Mouse (Mus musculus) limb, embryonic 15.5 days (tissue): Measurements from ENCODE around the gene Rnh1. TPM values are rescaled to one million over a fixed set of nuclear protein-coding genes. Genes with fewer than 3 reads are reported as not detected.

Experiments used
- ATAC-seq: fragments of 200-750 bp; cut with Nextera tagmentation; 2 replicates; pipeline ENCODE4 v1.8.0; 2017; ENCODE audit warnings: low read depth, moderate TSS enrichment; ENCODE audit not compliant: insufficient number of reproducible peaks, low FRiP score, low TSS enrichment
- H3K27ac ChIP-seq: fragments of 300-500 bp; sonication (generic); 2 replicates; pipeline ENCODE4 v1.5.1; 2015; ENCODE audit warnings: moderate library complexity, mild to moderate bottlenecking, inconsistent platforms
- H3K27me3 ChIP-seq: fragments of 300-500 bp; sonication (generic); 2 replicates; pipeline ENCODE4 v1.6.1; 2015; ENCODE audit warnings: inconsistent platforms
- H3K36me3 ChIP-seq: fragments of 300-500 bp; sonication (generic); 2 replicates; pipeline ENCODE4 v1.6.1; 2015; ENCODE audit warnings: inconsistent platforms
- H3K4me1 ChIP-seq: fragments of 300-500 bp; sonication (generic); 2 replicates; pipeline ENCODE4 v1.6.1; 2015; ENCODE audit warnings: inconsistent platforms
- H3K4me2 ChIP-seq: fragments of 300-500 bp; sonication (generic); 2 replicates; pipeline ENCODE4 v1.6.1; 2015; ENCODE audit warnings: mild to moderate bottlenecking, inconsistent platforms
- H3K4me3 ChIP-seq: fragments of 300-500 bp; sonication (generic); 2 replicates; pipeline ENCODE4 v1.5.1; 2015; ENCODE audit warnings: mild to moderate bottlenecking, inconsistent platforms
- H3K9ac ChIP-seq: fragments of 300-500 bp; sonication (generic); 2 replicates; pipeline ENCODE4 v1.6.1; 2015; ENCODE audit warnings: inconsistent platforms
- H3K9me3 ChIP-seq: fragments of 300-500 bp; sonication (generic); 2 replicates; pipeline ENCODE4 v1.6.1; 2016; ENCODE audit warnings: inconsistent platforms
- WGBS: fragments of 180-500 bp; shearing (Covaris S2); methylation state at CpG from one replicate; pipeline ENCODE4 v1.1.7; 2015; 5-methylcytosine and 5-hydroxymethylcytosine counted together
- polyA plus RNA-seq: library from polyadenylated mRNA; unstranded; fragments of >200 nt; fragmentation: Nextera tagmentation; extraction: Ambion mirVana; gene quantifications from 2 replicates; pipeline ENCODE4 v1.2.1, GENCODE M21; 2015

The Rnh1 gene
- polyA plus RNA-seq, 1 experiment from 2014 or later, result 279 TPM

DNA sequence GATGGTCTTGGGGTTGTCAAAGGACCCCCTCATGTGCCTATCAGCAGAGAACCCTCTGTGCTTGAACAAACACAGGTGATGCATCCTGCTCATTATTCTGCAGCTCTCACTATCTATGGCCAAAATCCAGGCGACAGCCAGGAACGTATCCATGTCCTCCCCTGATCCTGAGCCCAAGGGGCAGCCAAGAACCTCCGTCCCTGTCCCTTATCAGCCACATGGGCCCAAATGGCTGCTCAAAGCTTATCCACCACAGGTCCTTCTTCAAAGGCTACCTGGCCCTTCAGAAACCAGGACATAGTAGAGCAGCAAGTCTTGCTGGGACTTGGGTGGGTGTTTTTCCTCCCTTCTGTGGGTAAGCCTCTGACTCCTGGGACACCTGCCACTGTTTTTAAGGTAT, 15.5 kb upstream of the Rnh1 start:
- H3K9me3 ChIP-seq, result no peaks in the 10 kb centered on the region
- H3K27ac ChIP-seq, result no peak overlapping the region
- no peak overlapping the region for H3K4me3 ChIP-seq
- H3K36me3 ChIP-seq, result peaks cover 36% of the 10 kb centered on the region
- no peak overlapping the region for H3K9ac ChIP-seq
- 73% methylated on average over 3 of the region's 3 CpGs for WGBS
- H3K27me3 ChIP-seq, result no peaks in the 10 kb centered on the region
- peaks cover 18% of the 10 kb centered on the region for H3K4me1 ChIP-seq
- ATAC-seq, result no peak
- H3K4me2 ChIP-seq, result no peak overlapping the region

DNA sequence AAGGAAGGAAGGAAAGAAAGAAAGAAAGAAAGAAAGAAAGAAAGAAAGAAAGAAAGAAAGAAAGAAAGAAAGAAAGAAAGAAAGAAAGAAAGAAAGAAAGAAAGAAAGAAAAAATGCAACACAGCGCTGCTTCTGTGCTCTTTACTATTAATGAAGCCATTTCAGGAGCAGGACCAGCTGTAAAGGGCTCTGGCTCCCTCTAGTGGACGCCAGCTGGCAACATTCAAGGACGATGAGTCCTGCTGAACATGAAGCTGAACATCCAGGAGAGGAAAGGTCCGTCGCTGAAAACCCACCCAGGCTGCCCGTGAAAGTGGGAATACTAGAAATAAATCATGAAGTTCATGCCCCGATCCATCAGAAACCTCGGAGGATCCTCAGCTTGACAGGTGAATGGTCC, 3.5 kb upstream of the Rnh1 start:
- H3K27me3 ChIP-seq, result no peaks in the 10 kb centered on the region
- no peak overlapping the region for H3K4me3 ChIP-seq
- under 1% methylated on average over 8 of the region's 8 CpGs for WGBS
- no peak overlapping the region for H3K4me2 ChIP-seq
- H3K4me1 ChIP-seq, result peaks cover 14% of the 10 kb centered on the region
- H3K36me3 ChIP-seq, result no peaks in the 10 kb centered on the region
- H3K27ac ChIP-seq, result no peak overlapping the region
- ATAC-seq, result no peak
- H3K9me3 ChIP-seq, result no peaks in the 10 kb centered on the region
- no peak overlapping the region for H3K9ac ChIP-seq

DNA sequence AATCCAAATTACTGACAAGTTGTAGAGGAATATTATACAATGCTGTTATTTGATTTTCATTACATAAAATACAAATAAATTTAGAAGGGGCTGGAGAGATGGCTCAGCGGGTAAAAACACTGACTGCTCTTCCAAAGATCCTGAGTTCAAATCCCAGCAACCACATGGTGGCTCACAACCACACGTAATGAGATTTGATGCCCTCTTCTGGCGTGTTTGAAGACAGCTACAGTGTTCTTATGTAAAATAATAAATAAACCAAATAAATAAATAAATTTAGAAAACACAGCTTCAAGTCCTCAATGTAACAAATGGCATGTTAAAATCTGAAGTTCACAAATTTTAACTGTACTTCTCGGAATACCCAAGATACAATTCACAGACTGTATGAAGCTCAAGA, 2.4 kb upstream of the Rnh1 start:
- Histone ChIP-seq H3K4me1 (peaks cover 14% of the 10 kb centered on the region), H3K4me2 (no peak overlapping the region), H3K4me3 (no peak overlapping the region), H3K27ac (no peak overlapping the region), H3K9ac (no peak overlapping the region), H3K9me3 (no peaks in the 10 kb centered on the region), H3K27me3 (no peaks in the 10 kb centered on the region), H3K36me3 (no peaks in the 10 kb centered on the region)
- ATAC-seq, result no peak
- WGBS, result 85% methylated on average over 4 of the region's 4 CpGs

DNA sequence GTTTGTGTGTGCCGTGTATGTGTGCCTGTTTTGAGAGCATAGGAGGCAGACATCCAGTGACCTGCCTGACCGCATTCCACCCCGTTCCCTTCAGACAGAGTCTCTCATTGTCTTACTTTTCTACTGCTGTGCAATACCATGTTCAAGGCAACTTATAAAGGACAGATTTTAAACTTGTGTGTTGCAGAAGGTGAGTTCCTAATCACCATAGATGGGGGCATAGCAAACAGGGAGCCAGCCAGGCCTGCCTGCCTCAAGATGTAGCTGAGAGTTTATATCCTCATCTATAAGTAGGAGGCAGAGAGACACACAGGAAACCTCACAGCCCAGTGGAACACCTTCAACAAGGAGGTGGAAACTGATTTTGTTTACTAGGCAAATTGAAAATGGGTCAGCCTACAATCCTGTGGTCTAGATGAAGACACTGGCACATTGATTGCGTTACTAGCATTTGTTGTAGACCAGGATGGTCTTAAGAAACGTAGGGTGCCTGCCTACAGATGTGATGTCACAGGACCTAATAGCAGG, 730 bp upstream of the Rnh1 start:
- peak overlapping the region; percentile 61 for H3K4me3 ChIP-seq

DNA sequence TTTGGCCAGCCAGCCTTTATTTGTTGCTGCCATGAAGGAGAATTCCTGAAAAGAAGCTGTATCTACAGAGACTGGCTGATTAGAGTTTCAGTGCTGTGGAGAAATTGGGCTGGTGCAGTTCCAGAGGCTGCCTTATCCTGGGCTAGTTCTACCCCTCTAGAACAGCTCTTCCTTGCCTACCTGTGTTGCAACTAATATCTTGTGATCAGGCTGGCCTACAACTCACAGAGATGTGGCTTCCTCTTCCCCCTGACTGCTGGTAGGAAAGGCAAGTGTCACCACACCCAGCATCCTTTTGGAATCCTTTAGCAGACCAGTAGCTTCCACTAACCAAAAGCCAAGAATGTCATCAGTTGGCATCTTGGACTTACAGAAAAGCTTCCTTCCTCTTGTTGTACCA, 2.8 kb downstream of the Rnh1 start:
- Histone ChIP-seq H3K9ac (no peak overlapping the region), H3K9me3 (no peaks in the 10 kb centered on the region), H3K4me1 (peaks cover 35% of the 10 kb centered on the region), H3K27ac (peak overlapping the region; percentile 86; the same call in 1 of the 2 replicates), H3K36me3 (peaks cover 12% of the 10 kb centered on the region), H3K4me2 (no peak overlapping the region), H3K27me3 (no peaks in the 10 kb centered on the region), H3K4me3 (no peak overlapping the region)
- ATAC-seq, result no peak

More for the DNA sequence above, 730 bp upstream of the Rnh1 start:
- H3K9me3 ChIP-seq, result no peaks in the 10 kb centered on the region
- WGBS, result 75% methylated on average over 5 of the region's 5 CpGs
- no peaks in the 10 kb centered on the region for H3K27me3 ChIP-seq
- H3K9ac ChIP-seq, result no peak overlapping the region
- no peaks in the 10 kb centered on the region for H3K36me3 ChIP-seq
- peak overlapping the region; percentile 94 for H3K27ac ChIP-seq
- no peak for ATAC-seq
- H3K4me2 ChIP-seq, result peak overlapping the region; percentile 69
- H3K4me1 ChIP-seq, result peaks cover 23% of the 10 kb centered on the region

DNA sequence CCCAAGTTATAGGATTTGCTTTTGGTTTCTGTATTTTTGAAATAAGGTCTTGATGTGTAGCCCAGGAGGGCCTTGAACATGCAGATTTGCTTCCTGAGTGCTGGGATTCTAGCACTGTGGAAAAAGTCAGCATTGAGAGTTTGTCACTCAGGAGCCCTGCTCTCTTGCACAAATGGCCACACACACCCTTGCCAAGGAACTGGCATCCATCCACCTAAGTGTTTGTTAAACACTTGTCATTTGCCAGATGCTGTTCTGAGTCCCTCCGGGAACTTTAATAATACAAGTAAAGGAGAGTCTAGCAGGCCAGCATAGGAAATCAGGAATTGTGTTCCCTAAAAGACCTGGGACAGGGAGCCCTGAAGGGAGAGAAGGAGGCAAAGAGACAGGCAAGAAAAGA, 3.4 kb downstream of the Rnh1 start:
- no peak overlapping the region for H3K9ac ChIP-seq
- peak overlapping the region; percentile 61; the same call in 1 of the 2 replicates for H3K4me3 ChIP-seq
- H3K27ac ChIP-seq, result peak overlapping the region; percentile 86
- ATAC-seq, result no peak
- no peaks in the 10 kb centered on the region for H3K27me3 ChIP-seq
- WGBS, result 55% methylated on average over 1 of the region's 1 CpGs
- H3K9me3 ChIP-seq, result no peaks in the 10 kb centered on the region
- H3K4me2 ChIP-seq, result no peak overlapping the region
- peaks cover 18% of the 10 kb centered on the region for H3K36me3 ChIP-seq
- peaks cover 35% of the 10 kb centered on the region for H3K4me1 ChIP-seq

DNA sequence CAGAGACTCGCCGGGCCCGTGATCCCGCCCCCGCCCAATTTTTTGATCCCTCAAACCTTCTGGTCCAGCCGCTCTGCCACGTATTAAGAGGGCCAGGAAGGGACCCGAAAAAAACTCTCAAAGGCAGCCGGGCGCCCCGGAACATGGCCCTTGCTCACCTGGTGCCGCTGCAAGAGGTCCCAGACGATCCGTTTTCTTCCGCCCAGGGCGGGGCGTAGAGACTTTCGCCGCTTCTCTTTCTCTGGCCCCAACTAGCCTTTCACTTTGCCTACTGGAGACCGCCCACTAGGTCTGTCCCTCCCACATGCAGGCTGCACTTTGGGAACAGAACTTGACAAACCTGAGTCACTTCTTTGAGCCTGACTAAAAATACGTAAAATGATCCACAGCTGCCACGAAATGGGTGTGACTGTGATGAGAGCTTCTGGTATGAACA, 4.1 kb downstream of the Rnh1 start:
- ATAC-seq, result no peak; the same call in 1 of the 2 replicates
- H3K9me3 ChIP-seq, result no peaks in the 10 kb centered on the region
- peaks cover 33% of the 10 kb centered on the region for H3K4me1 ChIP-seq
- peak overlapping the region; percentile 52 for H3K9ac ChIP-seq
- WGBS, result under 1% methylated on average over 22 of the region's 22 CpGs
- peak overlapping the region; percentile 63 for H3K4me2 ChIP-seq
- H3K27ac ChIP-seq, result peak overlapping the region; percentile 86
- H3K4me3 ChIP-seq, result peak overlapping the region; percentile 61
- peaks cover 26% of the 10 kb centered on the region for H3K36me3 ChIP-seq
- H3K27me3 ChIP-seq, result no peaks in the 10 kb centered on the region

DNA sequence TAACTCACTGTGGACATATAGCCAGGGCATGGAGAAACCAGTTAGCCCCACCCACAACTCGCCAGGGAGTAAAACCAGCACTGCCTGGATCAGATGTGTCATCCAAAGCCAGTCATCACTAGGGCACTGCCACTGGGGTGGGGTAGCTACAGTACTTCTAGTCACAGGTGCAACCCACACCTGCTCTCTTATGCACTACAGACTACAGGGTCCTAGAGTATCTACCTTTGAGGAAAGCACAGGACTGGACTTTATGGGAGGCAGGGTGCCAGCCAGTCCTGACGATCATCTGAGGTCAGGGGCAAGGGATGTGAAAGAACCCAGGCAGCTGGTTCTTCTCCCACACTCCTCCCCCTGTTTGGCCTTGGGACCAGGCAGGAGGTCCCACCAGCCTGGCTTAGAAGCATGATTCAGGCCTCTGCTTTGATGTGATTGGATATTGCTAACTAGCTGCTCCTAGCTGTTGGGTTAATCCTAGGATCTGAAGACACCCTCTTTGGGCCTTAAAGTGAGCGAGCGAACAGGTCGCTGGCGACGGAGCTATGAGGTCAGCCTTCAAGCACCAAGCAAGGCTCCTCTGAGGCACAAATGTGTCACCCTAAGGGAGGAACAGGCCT, 4.6 kb downstream of the Rnh1 start:
- ATAC-seq, result no peak
- whole genome bisulfite sequencing, result 16% methylated on average over 7 of the region's 7 CpGs

DNA sequence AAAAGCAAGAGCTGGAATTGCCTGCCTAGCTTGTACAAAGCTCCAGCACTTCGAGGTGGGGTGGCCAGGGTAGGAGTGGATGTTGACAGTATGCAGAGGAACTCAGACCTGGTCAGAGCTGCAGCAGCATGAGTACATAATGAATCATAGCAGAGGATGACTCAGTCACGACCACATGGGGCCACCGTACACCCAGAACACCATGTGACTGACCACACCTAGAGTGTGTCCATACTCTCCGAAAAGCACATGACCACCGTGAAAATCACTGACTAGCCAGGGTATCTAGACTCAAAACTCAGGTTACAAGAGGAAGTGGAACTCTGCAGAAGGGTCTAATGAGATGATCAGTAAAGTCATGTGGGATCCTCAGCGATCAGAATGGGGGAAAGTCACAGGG, 7.8 kb downstream of the Rnh1 start:
- Histone ChIP-seq H3K4me2 (no peak overlapping the region), H3K27me3 (no peaks in the 10 kb centered on the region), H3K9ac (no peak overlapping the region), H3K9me3 (no peaks in the 10 kb centered on the region), H3K4me3 (no peak overlapping the region), H3K4me1 (peaks cover 23% of the 10 kb centered on the region), H3K27ac (no peak overlapping the region), H3K36me3 (peaks cover 61% of the 10 kb centered on the region)
- ATAC-seq, result no peak
- WGBS, result 76% methylated on average over 6 of the region's 6 CpGs

More for the DNA sequence above, 4.6 kb downstream of the Rnh1 start:
- H3K9ac ChIP-seq, result peak overlapping the region; percentile 52
- peak overlapping the region; percentile 61 for H3K4me3 ChIP-seq
- peaks cover 31% of the 10 kb centered on the region for H3K36me3 ChIP-seq
- H3K4me2 ChIP-seq, result peak overlapping the region; percentile 63
- H3K9me3 ChIP-seq, result no peaks in the 10 kb centered on the region
- peaks cover 28% of the 10 kb centered on the region for H3K4me1 ChIP-seq
- H3K27ac ChIP-seq, result peak overlapping the region; percentile 86
- H3K27me3 ChIP-seq, result no peaks in the 10 kb centered on the region

DNA sequence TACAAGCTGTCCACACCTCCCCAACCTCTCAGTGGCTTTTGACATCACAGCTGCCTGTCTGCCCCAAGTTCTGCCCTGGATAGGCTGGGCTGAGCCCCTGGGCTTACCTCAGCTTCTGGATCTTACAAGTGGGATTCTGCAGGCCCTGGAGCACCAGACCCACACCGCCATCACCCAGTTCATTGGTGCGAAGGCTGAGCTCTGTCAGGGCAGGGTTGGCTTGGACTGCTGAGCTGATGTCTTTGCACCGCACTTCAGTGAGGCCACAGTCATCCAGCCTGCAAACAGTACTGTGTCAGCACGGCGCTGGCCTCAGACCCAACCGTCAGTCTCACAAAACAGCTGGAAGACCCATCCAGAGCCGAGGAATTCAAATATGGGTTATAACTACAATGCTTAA, 8.3 kb downstream of the Rnh1 start:
- no peak for ATAC-seq
- Histone ChIP-seq H3K4me1 (peaks cover 23% of the 10 kb centered on the region), H3K9me3 (no peaks in the 10 kb centered on the region), H3K36me3 (peaks cover 66% of the 10 kb centered on the region), H3K27ac (no peak overlapping the region), H3K9ac (no peak overlapping the region), H3K4me2 (no peak overlapping the region), H3K27me3 (no peaks in the 10 kb centered on the region), H3K4me3 (no peak overlapping the region)
- 90% methylated on average over 7 of the region's 7 CpGs for WGBS

DNA sequence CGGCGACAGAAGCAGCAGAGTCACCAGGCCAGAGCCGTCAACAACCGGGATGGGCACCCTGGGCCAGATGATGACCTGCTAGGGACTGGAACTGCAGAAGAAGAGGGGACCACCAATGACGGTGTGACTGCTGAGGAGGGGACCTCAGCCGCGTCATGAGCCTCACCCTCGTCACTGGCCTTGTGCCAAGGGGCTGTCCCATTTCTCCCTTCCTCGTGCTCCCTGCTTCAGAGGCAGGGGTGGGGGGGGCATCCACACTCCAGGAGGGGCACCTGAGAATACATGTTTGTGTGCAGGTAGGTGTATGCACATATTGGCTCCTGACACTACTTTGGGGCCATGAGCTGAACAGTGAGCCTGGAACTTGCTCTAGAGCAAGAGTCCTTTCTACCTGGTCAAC, 17.3 kb downstream of the Rnh1 start:
- Histone ChIP-seq H3K36me3 (peaks cover 85% of the 10 kb centered on the region), H3K4me3 (no peak overlapping the region), H3K4me1 (no peaks in the 10 kb centered on the region), H3K4me2 (no peak overlapping the region), H3K9me3 (no peaks in the 10 kb centered on the region), H3K27ac (no peak overlapping the region), H3K27me3 (no peaks in the 10 kb centered on the region), H3K9ac (no peak overlapping the region)
- ATAC-seq, result 0 out of 2 replicates have a peak, but pooled peaks have one; percentile 20
- WGBS, result 81% methylated on average over 9 of the region's 9 CpGs

DNA sequence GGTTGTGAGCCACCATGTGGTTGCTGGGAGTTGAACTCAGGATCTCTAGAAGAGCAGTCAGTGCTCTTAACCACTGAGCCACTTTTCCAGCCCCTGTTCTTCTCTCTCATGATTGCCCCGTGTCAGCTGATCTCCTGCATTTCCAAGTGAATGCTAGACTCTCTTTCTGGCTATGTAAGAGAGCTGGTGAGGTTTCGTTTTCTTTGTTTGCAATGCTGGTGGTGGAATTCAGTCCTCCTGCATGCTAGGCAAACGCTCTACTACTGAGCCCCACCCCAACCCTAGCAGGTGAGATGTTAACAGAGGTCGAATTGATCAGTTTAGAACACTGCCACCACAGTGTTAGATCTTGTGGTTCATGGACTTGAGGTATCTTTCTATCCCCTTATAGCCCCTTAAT, 24.0 kb downstream of the Rnh1 start:
- no peak overlapping the region for H3K4me2 ChIP-seq
- 72% methylated on average over 4 of the region's 4 CpGs for WGBS
- no peaks in the 10 kb centered on the region for H3K4me1 ChIP-seq
- no peak overlapping the region for H3K27ac ChIP-seq
- no peak overlapping the region for H3K4me3 ChIP-seq
- ATAC-seq, result no peak
- H3K27me3 ChIP-seq, result no peaks in the 10 kb centered on the region
- no peak overlapping the region for H3K9ac ChIP-seq
- H3K9me3 ChIP-seq, result no peaks in the 10 kb centered on the region
- H3K36me3 ChIP-seq, result peaks cover 47% of the 10 kb centered on the region
